Mouse (Mus musculus) thymus, adult 2 months (tissue): ENCODE results near the gene Rab33b.

Source experiments
- CTCF ChIP-seq: fragments of 200-500 bp; IDR thresholded peaks from 2 replicates; pipeline ENCODE4 v1.5.1; 2012; ENCODE audit warnings: mild to moderate bottlenecking, control low read depth, low read length, moderate library complexity, borderline replicate concordance; ENCODE audit not compliant: control insufficient read depth, poor library complexity, insufficient read depth; ENCODE audit errors: extremely low read depth
- POLR2A ChIP-seq: fragments of 200-500 bp; IDR thresholded peaks from 2 replicates; pipeline ENCODE4 v1.6.1; 2012; ENCODE audit warnings: mild to moderate bottlenecking, low read length, control low read depth, moderate library complexity; ENCODE audit not compliant: control insufficient read depth, poor library complexity, insufficient read depth; ENCODE audit errors: extremely low read depth

DNA sequence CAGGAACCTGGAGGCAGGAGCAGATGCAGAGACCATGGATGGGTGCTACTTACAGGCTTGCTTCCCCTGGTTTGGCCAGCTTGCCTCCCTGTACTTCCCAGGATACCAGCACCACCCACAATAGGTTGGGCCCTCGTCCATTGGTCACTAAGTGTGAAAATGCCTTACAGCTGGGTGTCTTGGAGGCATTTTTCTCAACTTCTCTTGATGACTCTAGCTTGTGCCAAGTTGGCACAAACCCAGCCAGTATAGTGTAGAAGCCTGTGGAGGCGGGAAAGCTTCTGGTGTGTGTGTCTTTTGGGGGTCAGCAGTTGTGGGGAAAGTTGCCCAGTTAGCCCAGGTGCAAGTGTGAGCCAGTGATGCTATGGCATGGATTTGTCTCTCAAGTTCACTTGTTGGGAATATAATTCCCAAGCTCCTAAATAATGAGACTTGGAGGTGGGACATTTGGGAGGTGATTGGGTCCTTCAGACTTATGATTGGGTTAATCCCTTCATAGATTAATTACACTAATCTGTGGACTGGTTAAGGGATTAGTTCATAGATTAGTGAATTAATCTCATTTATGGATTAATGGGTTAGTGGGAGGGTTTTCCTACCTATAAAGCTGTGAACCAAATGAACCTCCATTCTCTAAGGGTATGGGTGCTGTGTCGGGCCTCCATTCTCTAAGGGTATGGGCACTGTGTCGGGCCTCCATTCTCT is 2.9 kb downstream of the Rab33b start:
- no peak for TF ChIP-seq CTCF
- no peak for TF ChIP-seq POLR2A
